Mouse (Mus musculus) forebrain, embryonic 16.5 days (tissue): Measurements from ENCODE around the gene Ccdc22. TPM values are rescaled to one million over a fixed set of nuclear protein-coding genes. Genes with fewer than 3 reads are reported as not detected.

ENCODE experiments used
- ATAC-seq: fragments of 200-750 bp; cut with Nextera tagmentation; 2 replicates; pipeline ENCODE4 v1.8.0; 2017; ENCODE audit warnings: mild to moderate bottlenecking, moderate library complexity
- H3K27ac ChIP-seq: fragments of 300-500 bp; sonication (generic); 2 replicates; pipeline ENCODE4 v1.5.1; 2014; ENCODE audit warnings: low read length, control low read depth
- H3K27me3 ChIP-seq: fragments of 300-500 bp; sonication (generic); replicated peaks from 2 replicates; pipeline ENCODE4 v1.6.1; 2014; ENCODE audit warnings: low read length; ENCODE audit not compliant: control insufficient read depth, insufficient read depth
- H3K36me3 ChIP-seq: fragments of 300-500 bp; sonication (generic); 2 replicates; pipeline ENCODE4 v1.6.1; 2014; ENCODE audit not compliant: control insufficient read depth, insufficient read depth
- H3K4me1 ChIP-seq: fragments of 300-500 bp; sonication (generic); replicated peaks from 2 replicates; pipeline ENCODE4 v1.6.1; 2014; ENCODE audit warnings: low read length; ENCODE audit not compliant: control insufficient read depth, insufficient read depth
- H3K4me2 ChIP-seq: fragments of 300-500 bp; sonication (generic); 2 replicates; pipeline ENCODE4 v1.6.1; 2014; ENCODE audit warnings: mild to moderate bottlenecking, low read length, control low read depth
- H3K4me3 ChIP-seq: fragments of 300-500 bp; sonication (generic); replicated peaks from 2 replicates; pipeline ENCODE4 v1.5.1; 2014; ENCODE audit warnings: mild to moderate bottlenecking, low read length, control low read depth
- H3K9ac ChIP-seq: fragments of 300-500 bp; sonication (generic); replicated peaks from 2 replicates; pipeline ENCODE4 v1.6.1; 2014; ENCODE audit warnings: low read depth, low read length, control low read depth
- H3K9me3 ChIP-seq: fragments of 300-500 bp; sonication (generic); 2 replicates; pipeline ENCODE4 v1.6.1; 2016; ENCODE audit warnings: low read length; ENCODE audit not compliant: control insufficient read depth
- WGBS: fragments of 180-500 bp; shearing (Covaris S2); extraction: QIAGEN DNeasy Blood & Tissue Kit; methylation state at CpG from one replicate; pipeline ENCODE4 v1.1.7; 2014; 5-methylcytosine and 5-hydroxymethylcytosine counted together
- polyA plus RNA-seq: library from polyadenylated mRNA; unstranded; fragments of >200 nt; fragmentation: Nextera tagmentation; extraction: Ambion mirVana; gene quantifications from 2 replicates; pipeline ENCODE4 v1.2.1, GENCODE M21; 2015

The Ccdc22 gene
- polyA plus RNA-seq, 1 experiment from 2014 or later: 40.5 TPM

DNA sequence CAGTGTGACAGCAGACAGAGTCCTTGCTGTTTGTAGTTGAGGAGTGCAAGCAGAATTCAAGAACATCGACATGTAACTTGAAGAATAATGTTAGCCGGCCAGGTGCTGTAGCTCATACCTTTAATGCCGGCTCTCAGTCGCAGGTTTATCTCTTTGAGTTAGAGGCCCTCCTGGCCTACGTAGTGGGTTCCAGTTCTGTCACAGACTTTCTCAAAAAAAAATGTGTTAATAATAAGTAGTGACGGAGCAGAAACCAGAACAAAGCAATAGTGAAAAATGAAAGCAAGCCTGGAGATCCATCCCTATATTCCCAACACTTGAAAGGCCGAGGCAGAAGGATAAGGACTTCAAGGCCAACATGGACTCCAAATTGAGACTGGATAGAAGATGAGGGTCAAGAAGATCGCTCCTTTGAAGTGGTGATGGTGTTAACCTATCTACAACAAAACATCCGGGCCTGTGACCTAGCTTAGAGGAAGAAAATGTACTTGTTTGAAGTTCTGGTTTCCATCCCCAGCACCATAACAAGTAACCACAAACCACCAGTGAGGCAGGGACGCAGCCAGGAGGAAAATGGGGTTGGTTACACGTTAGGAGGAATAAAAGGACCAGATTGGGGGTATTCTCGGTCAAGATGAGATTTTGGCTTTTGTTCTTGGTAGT lies 12.7 kb upstream of the Ccdc22 start:
- H3K27ac ChIP-seq: no peak overlapping the region
- H3K9ac ChIP-seq: no peak overlapping the region
- 82% methylated on average over 12 of the region's 12 CpGs for WGBS

DNA sequence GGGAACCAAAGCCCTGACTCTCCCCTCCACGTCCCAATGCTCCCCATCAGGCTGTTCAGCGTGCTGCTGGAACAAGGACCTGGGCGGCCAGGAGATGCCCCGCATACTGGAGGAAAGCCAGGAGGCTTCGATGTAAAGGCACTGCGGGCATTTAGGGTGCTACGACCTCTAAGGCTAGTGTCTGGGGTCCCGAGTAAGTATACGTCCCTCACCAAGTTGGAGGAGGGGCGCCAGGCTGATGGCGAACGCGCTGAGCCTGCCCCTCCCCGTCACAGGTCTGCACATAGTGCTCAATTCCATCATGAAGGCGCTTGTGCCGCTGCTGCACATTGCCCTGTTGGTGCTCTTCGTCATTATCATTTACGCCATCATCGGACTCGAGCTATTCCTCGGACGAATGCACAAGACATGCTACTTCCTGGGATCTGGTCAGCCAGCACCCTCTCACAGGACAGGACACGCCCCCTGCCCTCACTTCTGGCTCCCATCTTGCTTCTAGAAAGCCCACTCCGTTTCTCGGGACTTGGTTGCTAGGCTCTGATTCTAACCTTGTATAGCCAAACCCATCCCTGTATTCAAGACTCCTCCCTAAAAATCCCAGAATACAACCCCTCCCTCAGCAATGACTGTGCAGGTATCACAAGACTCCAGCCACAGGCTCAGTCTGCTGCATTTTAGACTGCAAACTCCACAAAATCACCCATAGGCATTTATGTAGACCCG lies 5.4 kb upstream of the Ccdc22 start:
- H3K27me3 ChIP-seq: no peaks in the 10 kb centered on the region
- peak; percentile 71 for ATAC-seq
- peak overlapping the region; percentile 72 for H3K4me2 ChIP-seq
- H3K4me1 ChIP-seq: no peaks in the 10 kb centered on the region
- peak overlapping the region; percentile 64 for H3K9ac ChIP-seq
- peak overlapping the region; percentile 48 for H3K4me3 ChIP-seq
- H3K27ac ChIP-seq: no peak overlapping the region
- no peaks in the 10 kb centered on the region; the same call in 1 of the 2 replicates for H3K9me3 ChIP-seq
- 25% methylated on average over 26 of the region's 26 CpGs for WGBS
- H3K36me3 ChIP-seq: no peaks in the 10 kb centered on the region

More for the DNA sequence above, 12.7 kb upstream of the Ccdc22 start:
- no peaks in the 10 kb centered on the region for H3K27me3 ChIP-seq
- no peak overlapping the region for H3K4me2 ChIP-seq
- no peak overlapping the region for H3K4me3 ChIP-seq
- ATAC-seq: no peak
- H3K4me1 ChIP-seq: no peaks in the 10 kb centered on the region
- no peaks in the 10 kb centered on the region; the same call in 1 of the 2 replicates for H3K9me3 ChIP-seq
- H3K36me3 ChIP-seq: no peaks in the 10 kb centered on the region

DNA sequence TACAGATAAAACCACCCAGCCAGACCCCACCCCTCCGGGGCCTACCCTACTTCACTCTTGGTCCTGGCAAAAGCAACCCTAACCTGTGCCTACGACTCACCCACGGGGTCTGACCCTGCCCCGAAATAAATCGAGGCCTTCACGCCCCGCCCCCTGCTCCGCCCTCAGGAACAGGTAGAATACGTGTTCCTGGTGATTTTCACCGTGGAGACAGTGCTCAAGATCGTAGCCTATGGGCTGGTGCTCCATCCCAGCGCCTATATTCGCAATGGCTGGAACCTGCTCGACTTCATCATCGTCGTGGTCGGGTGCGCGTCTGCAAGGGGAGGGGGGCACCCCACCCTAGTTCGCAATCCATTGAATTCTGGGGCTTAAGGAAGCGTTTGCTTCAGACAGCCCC lies 4.7 kb upstream of the Ccdc22 start:
- H3K36me3 ChIP-seq: no peaks in the 10 kb centered on the region
- peak overlapping the region; percentile 72 for H3K4me2 ChIP-seq
- peak overlapping the region; percentile 64 for H3K9ac ChIP-seq
- H3K4me3 ChIP-seq: peak overlapping the region; percentile 48
- H3K4me1 ChIP-seq: 0 out of 2 replicates have a peak, but pooled peaks cover 2% of the 10 kb centered on the region
- ATAC-seq: peak; percentile 16
- H3K27ac ChIP-seq: no peak overlapping the region
- H3K9me3 ChIP-seq: no peaks in the 10 kb centered on the region; the same call in 1 of the 2 replicates
- no peaks in the 10 kb centered on the region for H3K27me3 ChIP-seq
- 24% methylated on average over 21 of the region's 21 CpGs for WGBS

DNA sequence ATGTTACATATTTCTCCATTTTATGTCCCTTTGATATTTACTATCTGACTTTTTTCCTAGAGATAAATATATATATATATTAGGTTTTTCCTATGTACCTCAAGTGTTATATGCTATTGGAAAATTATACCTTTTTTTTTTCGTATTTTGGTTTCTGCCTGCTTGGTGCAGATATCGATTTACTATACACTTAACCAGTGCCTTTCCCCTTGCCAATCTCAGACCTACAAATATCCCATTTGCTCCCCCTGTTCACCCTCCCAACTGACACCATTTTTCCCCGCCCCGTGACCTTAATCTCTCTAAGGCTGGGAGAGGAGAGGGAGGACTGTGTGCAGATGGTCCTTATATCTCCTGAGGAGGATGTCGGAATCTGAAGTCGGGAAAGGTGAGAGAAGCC lies 1.5 kb upstream of the Ccdc22 start, which contains the start of gene Cacna1f:
Gene Cacna1f (plus strand): TSS at position 301 of the 400 bp plus-strand sequence.
- ATAC-seq: no peak
- WGBS: 81% methylated on average over 6 of the region's 6 CpGs
- no peak within 1 kb of the TSS for H3K9ac ChIP-seq
- H3K4me1 ChIP-seq: peaks cover 9% of the 10 kb centered on the region; the same call in 1 of the 2 replicates
- H3K9me3 ChIP-seq: no peaks in the 10 kb centered on the region
- H3K27ac ChIP-seq: no peak within 1 kb of the TSS
- H3K27me3 ChIP-seq: no peaks in the 10 kb centered on the region
- no peak within 1 kb of the TSS for H3K4me2 ChIP-seq
- no peak within 1 kb of the TSS for H3K4me3 ChIP-seq
- no peaks in the 10 kb centered on the region for H3K36me3 ChIP-seq

DNA sequence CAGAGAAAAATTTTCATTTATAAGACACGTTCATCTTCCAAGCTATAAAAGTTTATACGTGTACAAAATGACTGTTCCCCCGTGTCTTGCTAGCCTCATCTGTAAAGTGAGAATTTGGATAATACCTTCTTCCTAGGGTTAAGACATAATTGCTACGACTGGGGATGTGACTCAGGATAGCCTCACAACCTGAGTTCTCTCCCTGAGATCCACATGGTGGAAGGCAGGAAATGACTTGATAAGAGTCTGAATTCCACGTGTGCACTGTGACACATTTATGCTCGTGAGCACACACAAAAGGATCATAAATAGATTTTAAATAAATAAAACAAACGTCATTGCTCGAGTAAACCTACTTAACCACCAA lies 241 bp upstream of the Ccdc22 start:
- no peak overlapping the region for H3K4me3 ChIP-seq
- no peak overlapping the region for H3K27ac ChIP-seq
- WGBS: 43% methylated on average over 8 of the region's 8 CpGs
- no peaks in the 10 kb centered on the region for H3K36me3 ChIP-seq
- peaks cover 9% of the 10 kb centered on the region; the same call in 1 of the 2 replicates for H3K4me1 ChIP-seq
- ATAC-seq: peak; percentile 29; the same call in 1 of the 2 replicates
- no peak overlapping the region for H3K9ac ChIP-seq
- no peak overlapping the region for H3K4me2 ChIP-seq
- no peaks in the 10 kb centered on the region for H3K27me3 ChIP-seq
- no peaks in the 10 kb centered on the region for H3K9me3 ChIP-seq

DNA sequence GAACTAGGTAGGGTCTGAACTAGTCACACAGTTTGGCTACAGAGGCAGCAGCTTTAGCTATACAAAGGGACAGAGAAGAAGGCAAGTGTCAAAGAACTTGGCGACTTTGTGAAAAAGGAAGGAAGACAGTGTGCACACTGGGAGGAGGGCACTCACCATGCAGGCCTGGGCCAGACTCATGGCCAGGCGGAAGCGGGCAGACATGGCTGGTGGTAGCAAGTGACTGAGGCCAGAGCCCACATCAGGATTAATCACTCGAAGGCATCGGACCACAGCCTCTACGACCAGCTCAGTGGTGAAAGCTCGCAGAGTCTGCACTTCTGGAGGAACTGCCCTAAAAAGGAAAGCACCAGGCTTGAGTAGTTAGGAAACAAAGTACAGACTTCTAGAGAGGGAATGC lies 1.3 kb downstream of the Ccdc22 start:
- no peak overlapping the region for H3K9ac ChIP-seq
- WGBS: 86% methylated on average over 7 of the region's 7 CpGs
- no peaks in the 10 kb centered on the region for H3K36me3 ChIP-seq
- H3K4me3 ChIP-seq: no peak overlapping the region
- peaks cover 9% of the 10 kb centered on the region; the same call in 1 of the 2 replicates for H3K4me1 ChIP-seq
- no peak for ATAC-seq
- no peak overlapping the region for H3K27ac ChIP-seq
- H3K4me2 ChIP-seq: no peak overlapping the region
- H3K27me3 ChIP-seq: no peaks in the 10 kb centered on the region
- no peaks in the 10 kb centered on the region for H3K9me3 ChIP-seq

DNA sequence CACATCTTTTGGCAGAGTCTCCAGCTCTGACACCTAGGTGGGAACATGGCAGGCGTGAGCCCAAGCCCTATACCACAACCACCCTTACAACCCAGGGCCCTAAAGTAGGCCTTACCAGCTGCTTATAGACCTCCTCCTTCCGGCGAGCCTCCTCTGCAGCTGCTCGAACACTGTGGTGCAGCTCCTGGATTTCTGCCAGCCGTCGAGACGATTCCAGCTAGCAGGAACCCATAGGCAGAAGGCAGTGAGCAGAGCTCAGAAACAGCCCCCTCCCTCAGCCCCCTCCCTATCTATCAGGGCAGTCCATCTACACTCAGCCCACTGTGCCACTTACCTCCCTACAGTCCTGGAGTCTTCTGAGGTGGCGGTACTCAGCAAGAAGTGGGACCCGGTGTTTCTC lies 9.9 kb downstream of the Ccdc22 start:
- Histone ChIP-seq H3K36me3 (no peaks in the 10 kb centered on the region; the same call in 1 of the 2 replicates), H3K4me3 (no peak overlapping the region), H3K4me2 (no peak overlapping the region), H3K27ac (no peak overlapping the region), H3K4me1 (no peaks in the 10 kb centered on the region), H3K27me3 (no peaks in the 10 kb centered on the region), H3K9ac (no peak overlapping the region), H3K9me3 (no peaks in the 10 kb centered on the region)
- WGBS: 80% methylated on average over 9 of the region's 9 CpGs
- ATAC-seq: 0 out of 2 replicates have a peak, but pooled peaks have one; percentile 33

DNA sequence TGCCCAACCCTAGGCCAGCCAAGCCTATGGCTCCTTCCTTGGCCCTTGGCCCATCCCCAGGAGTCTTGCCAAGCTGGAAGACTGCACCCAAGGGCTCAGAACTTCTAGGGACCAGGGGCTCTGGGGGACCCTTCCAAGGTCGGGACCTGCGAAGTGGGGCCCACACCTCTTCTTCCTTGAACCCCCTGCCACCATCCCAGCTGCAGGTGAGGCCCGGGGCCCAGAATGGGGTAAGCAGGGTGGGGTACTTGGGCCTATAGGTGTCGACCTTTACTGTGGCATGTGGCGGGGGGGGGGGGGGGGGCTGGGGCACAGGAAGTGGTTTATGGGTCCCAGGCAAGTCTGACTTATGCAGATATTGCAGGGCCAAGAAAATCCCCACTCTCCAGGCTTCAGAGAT lies 19.0 kb downstream of the Ccdc22 start:
- no peak for ATAC-seq

DNA sequence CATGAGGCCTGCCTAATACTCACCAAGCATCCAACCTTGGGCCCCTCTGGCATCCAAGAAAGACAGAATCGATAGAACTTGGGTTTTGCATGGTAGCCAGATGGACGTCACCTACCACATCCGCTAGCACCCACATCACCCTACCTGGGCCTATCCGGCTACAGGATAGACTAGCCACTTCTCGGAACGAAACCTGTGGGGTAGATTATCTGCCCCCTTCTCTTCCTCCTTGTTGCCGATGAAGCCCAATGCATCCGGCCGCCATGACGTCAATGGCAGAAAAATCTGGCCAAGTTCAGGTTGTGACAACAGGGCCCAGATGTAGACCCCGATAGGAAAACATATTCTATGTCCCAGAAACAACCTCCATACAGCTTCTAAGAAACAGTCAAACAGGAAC lies 21.4 kb downstream of the Ccdc22 start:
- Histone ChIP-seq H3K27ac (no peak overlapping the region), H3K9me3 (no peaks in the 10 kb centered on the region), H3K4me1 (no peaks in the 10 kb centered on the region), H3K9ac (no peak overlapping the region), H3K27me3 (no peaks in the 10 kb centered on the region), H3K4me2 (no peak overlapping the region), H3K36me3 (no peaks in the 10 kb centered on the region), H3K4me3 (no peak overlapping the region)
- ATAC-seq: no peak
- WGBS: 98% methylated on average over 11 of the region's 11 CpGs

More for the DNA sequence above, 19.0 kb downstream of the Ccdc22 start:
- no peak overlapping the region for H3K4me2 ChIP-seq
- 89% methylated on average over 4 of the region's 5 CpGs for WGBS
- H3K27me3 ChIP-seq: no peaks in the 10 kb centered on the region
- H3K9me3 ChIP-seq: no peaks in the 10 kb centered on the region
- no peak overlapping the region for H3K9ac ChIP-seq
- H3K4me3 ChIP-seq: no peak overlapping the region
- H3K4me1 ChIP-seq: no peaks in the 10 kb centered on the region
- no peak overlapping the region for H3K27ac ChIP-seq
- no peaks in the 10 kb centered on the region; the same call in 1 of the 2 replicates for H3K36me3 ChIP-seq
